Mouse (Mus musculus) lung, postnatal 0 days (tissue): ENCODE measurements at regions not wholly inside any gene's neighbourhood (a gene's known extent, or its start where the extent isn't known, plus 50 kb on each side); places are given as distances from the start of the nearest gene placed in this dataset.
A peak's percentile ranks its signal among the peaks of the same experiment; 100 is the strongest.

Experiments
- CTCF ChIP-seq: IDR thresholded peaks from 2 replicates; pipeline ENCODE4 v1.5.1; 2016; ENCODE audit warnings: antibody characterized with exemption, mild to moderate bottlenecking
- EP300 ChIP-seq: IDR thresholded peaks from 2 replicates; pipeline ENCODE4 v1.6.1; 2016; ENCODE audit warnings: antibody characterized with exemption, mild to moderate bottlenecking, control low read depth

- TF ChIP-seq CTCF: no peak
- TF ChIP-seq EP300: peak; percentile 13; the same call in 1 of the 2 replicates
Measured at GRCm38 (mm10) chr5:75280698-75281097, 128.6 kb downstream of the Pdgfra start.
